Mouse (Mus musculus) olfactory bulb, adult 2 months (tissue): ENCODE measurements around the gene Zbtb32.

Source experiments
- CTCF ChIP-seq: fragments of 200-500 bp; IDR thresholded peaks from 2 replicates; pipeline ENCODE4 v1.5.1; 2012; ENCODE audit warnings: low read depth, mild to moderate bottlenecking, low read length, moderate library complexity; ENCODE audit not compliant: insufficient read depth
- POLR2A ChIP-seq: fragments of 200-500 bp; IDR thresholded peaks from 2 replicates; pipeline ENCODE4 v1.6.1; 2012; ENCODE audit warnings: mild to moderate bottlenecking, low read depth, low read length, moderate library complexity; ENCODE audit not compliant: insufficient read depth

DNA sequence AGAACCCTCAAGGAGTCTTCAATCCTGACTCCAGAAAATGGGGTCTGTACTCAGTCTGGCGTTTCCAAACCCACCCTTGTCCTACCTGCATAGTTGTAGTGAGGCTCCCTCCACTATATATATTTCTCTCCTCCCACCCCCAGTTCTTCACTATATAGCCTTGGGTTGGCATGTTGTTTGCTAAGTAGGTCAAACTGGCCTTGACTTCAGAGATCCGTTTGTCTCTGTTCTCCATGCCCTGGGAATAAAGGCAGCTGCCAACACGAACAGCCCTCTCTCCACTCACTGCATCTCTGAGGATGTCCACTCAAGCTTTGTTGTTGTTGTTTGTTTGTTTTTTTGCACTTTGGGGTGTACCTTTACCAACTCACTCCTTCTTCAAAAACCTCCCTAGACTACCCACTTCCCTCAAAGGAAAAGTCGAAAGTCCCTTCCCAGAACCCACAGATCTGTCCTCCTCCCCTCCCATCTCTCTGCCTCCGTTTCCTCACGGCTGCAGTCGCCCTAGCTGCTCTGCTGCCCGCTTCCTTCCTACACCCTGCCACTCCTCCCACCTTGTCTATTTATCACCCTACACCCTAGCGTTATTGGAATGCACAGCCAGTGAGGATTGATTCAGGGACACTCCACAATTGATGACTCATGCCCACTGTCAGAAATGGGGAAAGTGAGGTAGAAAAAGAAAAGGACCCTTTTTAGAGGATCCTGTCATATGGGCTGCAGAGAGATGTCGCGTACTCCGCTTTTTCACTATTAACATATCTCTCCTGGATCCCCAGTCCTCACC, 39.9 kb downstream of the Zbtb32 start:
- TF ChIP-seq CTCF (no peak), POLR2A (no peak)
